Mouse (Mus musculus): ENCODE measurements around the gene Noxred1. TPM values are rescaled to one million over a fixed set of nuclear protein-coding genes. Genes with fewer than 3 reads are reported as not detected.

Noxred1 gene
- polyA plus RNA-seq, 1 experiment from 2014 or later: 0.32 TPM

- H3K27ac ChIP-seq: peak overlapping the region; percentile 93
- H3K4me2 ChIP-seq: peak overlapping the region; percentile 79
- H3K36me3 ChIP-seq: peaks cover 53% of the 10 kb centered on the region
- ATAC-seq: peak; percentile 56
- under 1% methylated on average over 31 of the region's 31 CpGs for WGBS (ENCODE audit: insufficient replicate concordance)
- peaks cover 28% of the 10 kb centered on the region for H3K4me1 ChIP-seq
- H3K4me3 ChIP-seq: peak overlapping the region; percentile 88
- H3K9ac ChIP-seq: peak overlapping the region; percentile 92
- no peaks in the 10 kb centered on the region for H3K9me3 ChIP-seq (replicated peaks)
- H3K27me3 ChIP-seq (replicated peaks): no peaks in the 10 kb centered on the region
Measured at GRCm38 (mm10) chr12:87266827-87267603, 28.5 kb upstream of the Noxred1 start.

GRCm38 (mm10) chr12:87266108-87266826 lies 27.7 kb upstream of the Noxred1 start, which contains the start of the genes Vipas39 and Ahsa1:
TSS of gene Vipas39 (minus strand) at chr12:87266256.
TSS of gene Ahsa1 (plus strand) at chr12:87266479.
- Histone ChIP-seq H3K4me2 (peak within 1 kb of the TSS; percentile 79), H3K4me1 (peaks cover 28% of the 10 kb centered on the region), H3K27me3 (replicated peaks) (no peaks in the 10 kb centered on the region), H3K27ac (peak within 1 kb of the TSS; percentile 93), H3K36me3 (peaks cover 53% of the 10 kb centered on the region), H3K9me3 (replicated peaks) (no peaks in the 10 kb centered on the region), H3K4me3 (peak within 1 kb of the TSS; percentile 88), H3K9ac (peak within 1 kb of the TSS; percentile 92)
- WGBS (ENCODE audit: insufficient replicate concordance): under 1% methylated on average over 31 of the region's 31 CpGs
- ATAC-seq: peak; percentile 96

GRCm38 (mm10) chr12:87265444-87265843 lies 26.9 kb upstream of the Noxred1 start:
- 21% methylated on average over 11 of the region's 11 CpGs for WGBS (ENCODE audit: insufficient replicate concordance)
- Histone ChIP-seq H3K9me3 (replicated peaks) (no peaks in the 10 kb centered on the region), H3K4me2 (peak overlapping the region; percentile 79), H3K4me1 (peaks cover 28% of the 10 kb centered on the region), H3K9ac (peak overlapping the region; percentile 92), H3K36me3 (peaks cover 52% of the 10 kb centered on the region), H3K4me3 (peak overlapping the region; percentile 88), H3K27me3 (replicated peaks) (no peaks in the 10 kb centered on the region), H3K27ac (peak overlapping the region; percentile 57)
- no peak for ATAC-seq

GRCm38 (mm10) chr12:87260562-87260961 lies 22.0 kb upstream of the Noxred1 start:
- H3K4me2 ChIP-seq: no peak overlapping the region
- H3K9me3 ChIP-seq (replicated peaks): no peaks in the 10 kb centered on the region
- H3K27ac ChIP-seq: no peak overlapping the region
- H3K36me3 ChIP-seq: peaks cover 70% of the 10 kb centered on the region
- no peaks in the 10 kb centered on the region for H3K27me3 ChIP-seq (replicated peaks)
- H3K4me1 ChIP-seq: peaks cover 21% of the 10 kb centered on the region
- 94% methylated on average over 8 of the region's 8 CpGs for whole genome bisulfite sequencing (ENCODE audit: insufficient replicate concordance)
- no peak overlapping the region for H3K9ac ChIP-seq
- no peak for ATAC-seq
- no peak overlapping the region for H3K4me3 ChIP-seq

- 84% methylated on average over 5 of the region's 5 CpGs for WGBS (ENCODE audit: insufficient replicate concordance)
- no peak overlapping the region for H3K27ac ChIP-seq
- peak; percentile 75 for ATAC-seq
- peaks cover 83% of the 10 kb centered on the region for H3K36me3 ChIP-seq
- H3K4me2 ChIP-seq: no peak overlapping the region
- H3K4me1 ChIP-seq: peaks cover 11% of the 10 kb centered on the region
- no peak overlapping the region for H3K9ac ChIP-seq
- no peak overlapping the region for H3K4me3 ChIP-seq
- no peaks in the 10 kb centered on the region for H3K27me3 ChIP-seq (replicated peaks)
- H3K9me3 ChIP-seq (replicated peaks): no peaks in the 10 kb centered on the region
Measured at GRCm38 (mm10) chr12:87256629-87257028, 18.1 kb upstream of the Noxred1 start.

GRCm38 (mm10) chr12:87253878-87254277 lies 15.3 kb upstream of the Noxred1 start:
- Histone ChIP-seq H3K36me3 (peaks cover 90% of the 10 kb centered on the region), H3K4me3 (no peak overlapping the region), H3K4me2 (no peak overlapping the region), H3K27ac (no peak overlapping the region), H3K4me1 (peaks cover 28% of the 10 kb centered on the region), H3K9ac (no peak overlapping the region), H3K27me3 (replicated peaks) (no peaks in the 10 kb centered on the region), H3K9me3 (replicated peaks) (no peaks in the 10 kb centered on the region)
- no peak for ATAC-seq
- 91% methylated on average over 6 of the region's 6 CpGs for WGBS (ENCODE audit: insufficient replicate concordance)

- Histone ChIP-seq H3K9ac (no peak overlapping the region), H3K36me3 (peaks cover 77% of the 10 kb centered on the region), H3K27me3 (replicated peaks) (no peaks in the 10 kb centered on the region), H3K4me3 (no peak overlapping the region), H3K27ac (no peak overlapping the region), H3K4me1 (peaks cover 16% of the 10 kb centered on the region), H3K4me2 (no peak overlapping the region), H3K9me3 (replicated peaks) (no peaks in the 10 kb centered on the region)
- ATAC-seq: peak; percentile 55; the same call in 1 of the 2 replicates
- WGBS (ENCODE audit: insufficient replicate concordance): 53% methylated on average over 6 of the region's 6 CpGs
Measured at GRCm38 (mm10) chr12:87250161-87250560, 11.6 kb upstream of the Noxred1 start.

- Histone ChIP-seq H3K4me3 (no peak overlapping the region), H3K4me2 (no peak overlapping the region), H3K36me3 (peaks cover 37% of the 10 kb centered on the region), H3K4me1 (no peaks in the 10 kb centered on the region), H3K27me3 (replicated peaks) (no peaks in the 10 kb centered on the region), H3K9me3 (replicated peaks) (no peaks in the 10 kb centered on the region), H3K27ac (no peak overlapping the region), H3K9ac (no peak overlapping the region)
- WGBS (ENCODE audit: insufficient replicate concordance): 56% methylated on average over 5 of the region's 5 CpGs
- ATAC-seq: no peak
Measured at GRCm38 (mm10) chr12:87236882-87237483, 1.5 kb downstream of the Noxred1 start.

- Histone ChIP-seq H3K4me2 (no peak overlapping the region), H3K9me3 (replicated peaks) (no peaks in the 10 kb centered on the region), H3K27ac (no peak overlapping the region), H3K4me1 (peaks cover 20% of the 10 kb centered on the region), H3K36me3 (no peaks in the 10 kb centered on the region), H3K9ac (no peak overlapping the region), H3K4me3 (no peak overlapping the region), H3K27me3 (replicated peaks) (no peaks in the 10 kb centered on the region)
- no peak for ATAC-seq
Measured at GRCm38 (mm10) chr12:87230379-87230895, 8.1 kb downstream of the Noxred1 start.

- Histone ChIP-seq H3K27ac (no peak overlapping the region), H3K9me3 (replicated peaks) (no peaks in the 10 kb centered on the region), H3K4me1 (peaks cover 27% of the 10 kb centered on the region), H3K9ac (no peak overlapping the region), H3K4me2 (no peak overlapping the region), H3K27me3 (replicated peaks) (no peaks in the 10 kb centered on the region), H3K36me3 (no peaks in the 10 kb centered on the region), H3K4me3 (no peak overlapping the region)
- no peak for ATAC-seq
- WGBS (ENCODE audit: insufficient replicate concordance): 77% methylated on average over 2 of the region's 2 CpGs
Measured at GRCm38 (mm10) chr12:87229633-87230032, 8.9 kb downstream of the Noxred1 start.

- H3K36me3 ChIP-seq: no peaks in the 10 kb centered on the region
- H3K9ac ChIP-seq: no peak overlapping the region
- WGBS (ENCODE audit: insufficient replicate concordance): 45% methylated on average over 7 of the region's 7 CpGs
- no peak overlapping the region for H3K4me2 ChIP-seq
- no peaks in the 10 kb centered on the region for H3K27me3 ChIP-seq (replicated peaks)
- peak; percentile 54; the same call in 1 of the 2 replicates for ATAC-seq
- peaks cover 32% of the 10 kb centered on the region for H3K4me1 ChIP-seq
- H3K27ac ChIP-seq: no peak overlapping the region
- H3K4me3 ChIP-seq: no peak overlapping the region
- H3K9me3 ChIP-seq (replicated peaks): no peaks in the 10 kb centered on the region
Measured at GRCm38 (mm10) chr12:87226801-87227200, 11.7 kb downstream of the Noxred1 start.
